Mouse (Mus musculus) forebrain, embryonic 10.5 days (tissue): ENCODE measurements around the gene Msrb3. TPM values are rescaled to one million over a fixed set of nuclear protein-coding genes. Genes with fewer than 3 reads are reported as not detected.
A peak's percentile ranks its signal among the peaks of the same experiment; 100 is the strongest.
"Not testable (repeated sequence)": the region's sequence is repeated elsewhere in the genome, so short reads cannot be mapped to it uniquely, and the experiment has no call there.

Experiments used
- DNase-seq: peaks from one replicate; pipeline ENCODE4 v3.0.0-alpha.2; 2017; ENCODE audit warnings: low spot score; ENCODE audit errors: extremely low spot score
- H3K27ac ChIP-seq: fragments of 300-500 bp; sonication (generic); 2 replicates; pipeline ENCODE4 v1.5.1; 2016; ENCODE audit warnings: mild to moderate bottlenecking
- H3K27me3 ChIP-seq: fragments of 300-500 bp; sonication (generic); 2 replicates; pipeline ENCODE4 v1.6.1; 2016; ENCODE audit warnings: mild to moderate bottlenecking; ENCODE audit not compliant: poor library complexity, severe bottlenecking
- H3K36me3 ChIP-seq: fragments of 300-500 bp; sonication (generic); replicated peaks from 2 replicates; pipeline ENCODE4 v1.6.1; 2016; ENCODE audit warnings: mild to moderate bottlenecking, moderate library complexity
- H3K4me1 ChIP-seq: fragments of 300-500 bp; sonication (generic); 2 replicates; pipeline ENCODE4 v1.6.1; 2016
- H3K4me3 ChIP-seq: fragments of 300-500 bp; sonication (generic); 2 replicates; pipeline ENCODE4 v1.5.1; 2016; ENCODE audit warnings: mild to moderate bottlenecking, moderate library complexity
- H3K9me3 ChIP-seq: fragments of 300-500 bp; sonication (generic); 2 replicates; pipeline ENCODE4 v1.6.1; 2016; ENCODE audit warnings: mild to moderate bottlenecking, moderate library complexity
- WGBS: fragments of 180-500 bp; shearing (Covaris S2); methylation state at CpG from one replicate; pipeline ENCODE4 v1.1.7; 2016; 5-methylcytosine and 5-hydroxymethylcytosine counted together
- polyA plus RNA-seq: library from polyadenylated mRNA; unstranded; fragments of >200 nt; fragmentation: Nextera tagmentation; extraction: Ambion mirVana; gene quantifications from 2 replicates; pipeline ENCODE4 v1.2.1, GENCODE M21; 2016

The Msrb3 gene
- polyA plus RNA-seq, 1 experiment from 2014 or later, result 5.7 TPM

GRCm38 (mm10) chr10:120783393-120783792 is 115.5 kb downstream of the Msrb3 start:
- Histone ChIP-seq H3K27me3 (no peaks in the 10 kb centered on the region), H3K27ac (no peak overlapping the region), H3K4me3 (no peak overlapping the region), H3K4me1 (peaks cover 24% of the 10 kb centered on the region), H3K36me3 (peaks cover 25% of the 10 kb centered on the region), H3K9me3 (peaks cover 8% of the 10 kb centered on the region; the same call in 1 of the 2 replicates)
- WGBS, result 92% methylated on average over 9 of the region's 9 CpGs
- no peak for DNase-seq

- WGBS, result 93% methylated on average over 3 of the region's 3 CpGs
- Histone ChIP-seq H3K36me3 (peaks cover 12% of the 10 kb centered on the region), H3K27ac (0 out of 2 replicates have a peak overlapping the region, but pooled peaks have one; percentile 6), H3K9me3 (peaks cover 25% of the 10 kb centered on the region), H3K4me3 (no peak overlapping the region), H3K4me1 (no peaks in the 10 kb centered on the region; the same call in 1 of the 2 replicates), H3K27me3 (no peaks in the 10 kb centered on the region)
- DNase-seq, result no peak
These were observed 121.4 kb downstream of the Msrb3 start for GRCm38 (mm10) chr10:120777499-120777898.

GRCm38 (mm10) chr10:120775361-120775760 is 123.5 kb downstream of the Msrb3 start:
- Histone ChIP-seq H3K27ac (no peak overlapping the region), H3K36me3 (peaks cover 12% of the 10 kb centered on the region), H3K4me3 (no peak overlapping the region), H3K4me1 (no peaks in the 10 kb centered on the region; the same call in 1 of the 2 replicates), H3K9me3 (peaks cover 25% of the 10 kb centered on the region), H3K27me3 (no peaks in the 10 kb centered on the region)
- whole genome bisulfite sequencing, result 80% methylated on average over 4 of the region's 4 CpGs
- no peak for DNase-seq

GRCm38 (mm10) chr10:120767418-120767817 is 131.5 kb downstream of the Msrb3 start:
- H3K4me1 ChIP-seq, result peaks cover 16% of the 10 kb centered on the region
- WGBS, result 95% methylated on average over 3 of the region's 3 CpGs
- DNase-seq, result no peak
- no peak overlapping the region for H3K4me3 ChIP-seq
- H3K9me3 ChIP-seq, result peaks cover 13% of the 10 kb centered on the region
- H3K27me3 ChIP-seq, result no peaks in the 10 kb centered on the region
- peaks cover 6% of the 10 kb centered on the region; the same call in 1 of the 2 replicates for H3K36me3 ChIP-seq
- H3K27ac ChIP-seq, result no peak overlapping the region

- no peak for DNase-seq
- WGBS, result 91% methylated on average over 11 of the region's 11 CpGs
- H3K9me3 ChIP-seq, result peaks cover 13% of the 10 kb centered on the region
- H3K36me3 ChIP-seq, result peaks cover 6% of the 10 kb centered on the region; the same call in 1 of the 2 replicates
- peaks cover 16% of the 10 kb centered on the region for H3K4me1 ChIP-seq
- no peaks in the 10 kb centered on the region for H3K27me3 ChIP-seq
- H3K4me3 ChIP-seq, result no peak overlapping the region
- no peak overlapping the region for H3K27ac ChIP-seq
These were observed 133.5 kb downstream of the Msrb3 start for GRCm38 (mm10) chr10:120765398-120765797.

GRCm38 (mm10) chr10:120763656-120764466 is 135.0 kb downstream of the Msrb3 start:
- no peaks in the 10 kb centered on the region for H3K27me3 ChIP-seq
- H3K4me3 ChIP-seq, result no peak overlapping the region
- 81% methylated on average over 13 of the region's 13 CpGs for WGBS
- H3K9me3 ChIP-seq, result peaks cover 14% of the 10 kb centered on the region
- H3K27ac ChIP-seq, result peak overlapping the region; percentile 70
- DNase-seq, result no peak
- H3K4me1 ChIP-seq, result peaks cover 16% of the 10 kb centered on the region
- H3K36me3 ChIP-seq, result peaks cover 6% of the 10 kb centered on the region; the same call in 1 of the 2 replicates

GRCm38 (mm10) chr10:120762958-120763357 is 135.9 kb downstream of the Msrb3 start:
- Histone ChIP-seq H3K27ac (no peak overlapping the region), H3K36me3 (peaks cover 6% of the 10 kb centered on the region; the same call in 1 of the 2 replicates), H3K4me1 (peaks cover 16% of the 10 kb centered on the region), H3K27me3 (no peaks in the 10 kb centered on the region), H3K9me3 (peaks cover 18% of the 10 kb centered on the region), H3K4me3 (no peak overlapping the region)
- 91% methylated on average over 12 of the region's 12 CpGs for WGBS
- DNase-seq, result no peak

GRCm38 (mm10) chr10:120760679-120761078 is 138.2 kb downstream of the Msrb3 start:
- Histone ChIP-seq H3K27ac (no peak overlapping the region), H3K4me3 (no peak overlapping the region), H3K9me3 (peaks cover 11% of the 10 kb centered on the region; the same call in 1 of the 2 replicates), H3K27me3 (no peaks in the 10 kb centered on the region), H3K4me1 (peaks cover 16% of the 10 kb centered on the region), H3K36me3 (peaks cover 4% of the 10 kb centered on the region; the same call in 1 of the 2 replicates)
- DNase-seq, result no peak
- WGBS, result 95% methylated on average over 12 of the region's 12 CpGs

GRCm38 (mm10) chr10:120759883-120760282 is 139.0 kb downstream of the Msrb3 start:
- WGBS, result 94% methylated on average over 6 of the region's 6 CpGs
- Histone ChIP-seq H3K4me3 (no peak overlapping the region), H3K27ac (no peak overlapping the region), H3K27me3 (no peaks in the 10 kb centered on the region), H3K4me1 (peaks cover 16% of the 10 kb centered on the region), H3K9me3 (0 out of 2 replicates have a peak, but pooled peaks cover 6% of the 10 kb centered on the region), H3K36me3 (no peaks in the 10 kb centered on the region)
- DNase-seq, result no peak

- peaks cover 11% of the 10 kb centered on the region; the same call in 1 of the 2 replicates for H3K9me3 ChIP-seq
- no peak overlapping the region for H3K27ac ChIP-seq
- H3K4me3 ChIP-seq, result no peak overlapping the region
- no peak for DNase-seq
- 94% methylated on average over 5 of the region's 5 CpGs for WGBS
- 0 out of 2 replicates have a peak, but pooled peaks cover 3% of the 10 kb centered on the region for H3K27me3 ChIP-seq
- peaks cover 7% of the 10 kb centered on the region for H3K4me1 ChIP-seq
- H3K36me3 ChIP-seq, result no peaks in the 10 kb centered on the region
These were observed 146.4 kb downstream of the Msrb3 start for GRCm38 (mm10) chr10:120752454-120752853.

GRCm38 (mm10) chr10:120751821-120752261 is 147.1 kb downstream of the Msrb3 start:
- no peak overlapping the region for H3K27ac ChIP-seq
- 78% methylated on average over 11 of the region's 11 CpGs for whole genome bisulfite sequencing
- H3K9me3 ChIP-seq, result peaks cover 11% of the 10 kb centered on the region; the same call in 1 of the 2 replicates

GRCm38 (mm10) chr10:120751295-120751722 is 147.6 kb downstream of the Msrb3 start:
- WGBS, result 84% methylated on average over 11 of the region's 11 CpGs
- peaks cover 11% of the 10 kb centered on the region; the same call in 1 of the 2 replicates for H3K9me3 ChIP-seq
- no peaks in the 10 kb centered on the region for H3K36me3 ChIP-seq
- no peak overlapping the region for H3K27ac ChIP-seq
- no peak for DNase-seq
- peaks cover 16% of the 10 kb centered on the region for H3K4me1 ChIP-seq
- H3K4me3 ChIP-seq, result no peak overlapping the region
- peaks cover 7% of the 10 kb centered on the region; the same call in 1 of the 2 replicates for H3K27me3 ChIP-seq

More at GRCm38 (mm10) chr10:120751821-120752261, 147.1 kb downstream of the Msrb3 start:
- DNase-seq, result no peak
- Histone ChIP-seq H3K36me3 (no peaks in the 10 kb centered on the region), H3K4me3 (no peak overlapping the region), H3K4me1 (peaks cover 12% of the 10 kb centered on the region), H3K27me3 (0 out of 2 replicates have a peak, but pooled peaks cover 3% of the 10 kb centered on the region)

GRCm38 (mm10) chr10:120749556-120749955 is 149.3 kb downstream of the Msrb3 start:
- H3K27me3 ChIP-seq, H3K27ac ChIP-seq, H3K4me3 ChIP-seq, DNase-seq, H3K36me3 ChIP-seq: not testable (repeated sequence)
- 89% methylated on average over 5 of the region's 5 CpGs for WGBS
- Histone ChIP-seq H3K9me3 (peaks cover 11% of the 10 kb centered on the region; the same call in 1 of the 2 replicates), H3K4me1 (peaks cover 34% of the 10 kb centered on the region)
